Mouse (Mus musculus) intestine, postnatal 0 days (tissue): Measurements from ENCODE around the gene Pfkfb1. TPM values are rescaled to one million over a fixed set of nuclear protein-coding genes. Genes with fewer than 3 reads are reported as not detected.

Experiments used
- ATAC-seq: fragments of 200-750 bp; cut with Nextera tagmentation; 2 replicates; pipeline ENCODE4 v1.8.0; 2017; ENCODE audit warnings: mild to moderate bottlenecking, moderate TSS enrichment, moderate library complexity
- H3K27ac ChIP-seq: fragments of 300-500 bp; sonication (generic); 2 replicates; pipeline ENCODE4 v1.5.1; 2014; ENCODE audit warnings: mild to moderate bottlenecking, low read depth, low read length, moderate library complexity
- H3K27me3 ChIP-seq: fragments of 300-500 bp; sonication (generic); replicated peaks from 2 replicates; pipeline ENCODE4 v1.6.1; 2014; ENCODE audit warnings: low read length, mixed read lengths; ENCODE audit not compliant: control insufficient read depth, insufficient read depth
- H3K36me3 ChIP-seq: fragments of 300-500 bp; sonication (generic); 2 replicates; pipeline ENCODE4 v1.6.1; 2014; ENCODE audit warnings: mild to moderate bottlenecking, moderate library complexity; ENCODE audit not compliant: control insufficient read depth, insufficient read depth
- H3K4me1 ChIP-seq: fragments of 300-500 bp; sonication (generic); replicated peaks from 2 replicates; pipeline ENCODE4 v1.6.1; 2014; ENCODE audit warnings: antibody characterized with exemption, low read length, mixed read lengths; ENCODE audit not compliant: control insufficient read depth, insufficient read depth
- H3K4me2 ChIP-seq: fragments of 300-500 bp; sonication (generic); replicated peaks from 2 replicates; pipeline ENCODE4 v1.6.1; 2014; ENCODE audit warnings: low read depth, mild to moderate bottlenecking, moderate library complexity
- H3K4me3 ChIP-seq: fragments of 300-500 bp; sonication (generic); 2 replicates; pipeline ENCODE4 v1.5.1; 2014; ENCODE audit warnings: low read depth, low read length
- H3K9ac ChIP-seq: fragments of 300-500 bp; sonication (generic); 2 replicates; pipeline ENCODE4 v1.6.1; 2014; ENCODE audit warnings: mild to moderate bottlenecking, low read depth, low read length
- H3K9me3 ChIP-seq: fragments of 300-500 bp; sonication (generic); 2 replicates; pipeline ENCODE4 v1.6.1; 2016; ENCODE audit warnings: mixed run types; ENCODE audit not compliant: control insufficient read depth
- CTCF ChIP-seq: sonication (generic); IDR thresholded peaks from 2 replicates; pipeline ENCODE4 v1.5.1; 2016; ENCODE audit warnings: low read depth, mild to moderate bottlenecking, control low read depth, antibody characterized with exemption, moderate library complexity
- WGBS: fragments of 180-500 bp; shearing (Covaris S2); extraction: QIAGEN DNeasy Blood & Tissue Kit; methylation state at CpG from one replicate; pipeline ENCODE4 v1.1.7; 2014; 5-methylcytosine and 5-hydroxymethylcytosine counted together
- polyA plus RNA-seq: library from polyadenylated mRNA; unstranded; fragments of >200 nt; fragmentation: Nextera tagmentation; extraction: Ambion mirVana; gene quantifications from 2 replicates; pipeline ENCODE4 v1.2.1, GENCODE M21; 2015

Pfkfb1 gene
- polyA plus RNA-seq, 1 experiment from 2014 or later, result 2.7 TPM

DNA sequence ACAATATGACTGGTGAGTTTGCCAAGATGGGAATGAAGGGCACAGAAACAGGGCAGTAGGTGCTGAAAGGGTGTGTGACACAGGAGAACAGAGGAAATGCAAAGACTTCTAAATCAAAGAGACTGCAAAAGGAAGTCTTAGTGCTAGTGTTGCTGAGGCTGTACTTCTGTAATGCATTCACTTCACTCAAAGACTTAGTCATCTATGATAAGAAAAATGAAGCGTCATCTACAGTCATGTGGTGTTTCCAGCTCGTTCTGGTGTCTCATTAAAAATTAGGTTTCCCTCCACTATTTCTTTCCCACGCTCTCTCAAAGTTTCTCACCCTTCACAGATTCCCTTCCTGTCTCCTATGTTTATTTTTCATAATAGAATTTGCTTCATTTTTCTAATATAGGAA, 34.0 kb upstream of the Pfkfb1 start:
- Histone ChIP-seq H3K4me3 (no peak overlapping the region), H3K9me3 (no peaks in the 10 kb centered on the region), H3K36me3 (no peaks in the 10 kb centered on the region), H3K9ac (no peak overlapping the region), H3K27me3 (no peaks in the 10 kb centered on the region), H3K4me2 (no peak overlapping the region), H3K27ac (no peak overlapping the region), H3K4me1 (no peaks in the 10 kb centered on the region)
- ATAC-seq, result no peak
- no peak for TF ChIP-seq CTCF
- WGBS, result 75% methylated on average over 3 of the region's 3 CpGs

DNA sequence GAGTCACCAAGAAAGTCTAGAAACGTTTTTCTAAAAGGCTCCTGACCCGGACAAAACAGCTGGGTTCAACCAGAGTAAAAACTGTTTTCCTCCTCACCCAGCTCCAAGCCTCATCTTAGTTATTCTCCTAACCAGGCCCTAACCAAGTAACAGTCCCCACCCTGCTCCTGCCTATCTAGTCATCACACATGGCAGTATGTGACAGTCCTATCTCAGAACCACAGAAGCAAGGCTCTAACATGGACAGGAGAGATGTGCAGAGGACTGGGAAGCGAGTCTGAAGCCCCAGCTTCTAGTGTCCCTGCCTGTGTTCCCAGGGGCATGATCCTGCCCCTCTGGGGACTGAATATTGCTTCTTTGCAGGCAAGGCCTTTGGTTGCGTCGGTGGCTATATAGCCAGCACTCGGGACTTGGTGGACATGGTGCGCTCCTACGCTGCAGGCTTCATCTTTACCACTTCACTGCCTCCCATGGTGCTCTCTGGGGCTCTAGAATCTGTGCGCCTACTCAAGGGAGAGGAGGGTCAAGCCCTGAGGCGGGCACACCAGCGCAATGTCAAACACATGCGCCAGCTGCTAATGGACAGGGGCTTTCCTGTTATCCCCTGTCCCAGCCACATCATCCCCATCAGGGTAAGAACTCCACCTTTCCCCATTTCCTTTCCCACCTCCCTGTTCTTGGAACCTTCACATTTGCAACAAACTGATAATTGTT, 23.2 kb upstream of the Pfkfb1 start:
- H3K27me3 ChIP-seq, result no peaks in the 10 kb centered on the region
- no peak overlapping the region for H3K27ac ChIP-seq
- no peak for ATAC-seq
- WGBS, result 88% methylated on average over 12 of the region's 12 CpGs
- H3K9me3 ChIP-seq, result no peaks in the 10 kb centered on the region
- TF ChIP-seq CTCF, result no peak
- H3K4me3 ChIP-seq, result no peak overlapping the region
- no peak overlapping the region for H3K9ac ChIP-seq
- H3K4me2 ChIP-seq, result no peak overlapping the region
- no peaks in the 10 kb centered on the region for H3K4me1 ChIP-seq
- H3K36me3 ChIP-seq, result no peaks in the 10 kb centered on the region

GRCm38 (mm10) chrX:150581921-150582320, 6.1 kb upstream of the Pfkfb1 start:
- Histone ChIP-seq H3K4me3 (no peak overlapping the region), H3K36me3 (peaks cover 6% of the 10 kb centered on the region; the same call in 1 of the 2 replicates), H3K4me1 (no peaks in the 10 kb centered on the region), H3K9me3 (no peaks in the 10 kb centered on the region), H3K27ac (no peak overlapping the region), H3K9ac (no peak overlapping the region), H3K4me2 (no peak overlapping the region), H3K27me3 (no peaks in the 10 kb centered on the region)
- no peak for TF ChIP-seq CTCF
- ATAC-seq, result no peak

GRCm38 (mm10) chrX:150585116-150585515, 2.9 kb upstream of the Pfkfb1 start:
- H3K9ac ChIP-seq, result no peak overlapping the region
- H3K27me3 ChIP-seq, result no peaks in the 10 kb centered on the region
- no peak overlapping the region for H3K4me2 ChIP-seq
- no peak for ATAC-seq
- TF ChIP-seq CTCF, result no peak
- H3K9me3 ChIP-seq, result no peaks in the 10 kb centered on the region
- H3K27ac ChIP-seq, result no peak overlapping the region
- no peaks in the 10 kb centered on the region for H3K4me1 ChIP-seq
- peaks cover 6% of the 10 kb centered on the region; the same call in 1 of the 2 replicates for H3K36me3 ChIP-seq
- H3K4me3 ChIP-seq, result no peak overlapping the region
- WGBS, result 81% methylated on average over 8 of the region's 8 CpGs

DNA sequence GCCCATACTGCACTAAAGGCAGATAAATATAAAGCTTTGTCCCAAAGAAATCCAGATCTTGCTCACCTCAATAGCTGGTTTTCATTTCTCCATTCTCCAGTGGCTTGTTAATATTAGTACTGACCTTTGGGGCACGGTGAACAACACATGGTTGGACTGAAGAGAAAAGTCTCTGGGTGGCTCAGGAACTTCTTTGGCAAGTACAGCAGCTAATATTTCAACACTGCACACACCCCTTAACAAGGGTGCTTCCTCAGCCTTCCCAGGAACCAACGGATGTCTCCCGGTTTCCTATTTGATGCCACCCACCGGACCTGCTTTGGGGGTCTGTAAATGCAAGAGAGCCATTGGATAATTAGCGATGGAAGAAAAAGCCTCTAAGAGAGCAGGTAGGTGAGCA, 1.7 kb downstream of the Pfkfb1 start, which contains the start of gene Apex2:
Gene Apex2 (minus strand): TSS at position 173 of the 400 bp plus-strand sequence.
- 75% methylated on average over 5 of the region's 5 CpGs for WGBS
- H3K27ac ChIP-seq, result no peak within 1 kb of the TSS
- no peaks in the 10 kb centered on the region for H3K36me3 ChIP-seq
- peak within 1 kb of the TSS; percentile 66 for H3K4me2 ChIP-seq
- TF ChIP-seq CTCF, result no peak
- ATAC-seq, result no peak
- H3K9me3 ChIP-seq, result no peaks in the 10 kb centered on the region
- H3K4me1 ChIP-seq, result no peaks in the 10 kb centered on the region
- no peaks in the 10 kb centered on the region for H3K27me3 ChIP-seq
- H3K4me3 ChIP-seq, result no peak within 1 kb of the TSS
- no peak within 1 kb of the TSS for H3K9ac ChIP-seq

DNA sequence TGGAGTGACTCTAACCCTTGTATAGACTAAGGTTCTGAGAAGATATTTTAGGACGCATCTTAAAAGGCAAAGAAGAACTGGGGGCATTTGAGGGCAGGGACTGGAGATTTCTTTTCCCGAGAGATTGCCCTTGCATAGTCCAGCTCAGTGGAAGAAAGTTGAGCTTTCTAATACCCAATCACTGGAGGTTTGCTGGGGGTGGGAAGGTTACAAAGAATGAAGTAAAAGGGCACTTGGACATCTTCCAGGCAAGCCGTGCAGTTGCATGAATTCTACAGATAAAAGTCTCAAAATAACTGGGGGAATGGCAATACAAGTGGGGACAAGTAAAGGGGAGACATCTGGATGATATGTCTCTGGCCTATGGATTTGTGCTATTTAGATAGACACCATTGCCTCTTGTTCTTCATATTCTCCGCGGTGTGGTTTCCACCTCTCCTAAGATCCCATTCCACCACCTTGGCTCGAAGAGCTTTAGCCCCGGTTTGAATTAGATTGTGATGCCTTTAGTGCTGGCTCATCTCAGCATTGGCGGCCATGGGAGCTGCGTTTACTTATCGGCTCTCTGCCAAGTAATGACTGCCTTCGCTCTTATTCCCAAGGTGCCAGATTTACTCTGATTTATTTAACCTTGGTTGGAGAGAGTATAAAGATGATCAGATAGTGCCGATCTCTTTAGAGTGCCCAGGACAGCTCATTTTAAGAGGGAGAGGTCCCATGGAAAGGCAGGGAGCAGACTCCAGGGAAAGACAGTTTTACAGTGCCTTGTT, 5.4 kb downstream of the Pfkfb1 start:
- H3K27ac ChIP-seq, result no peak overlapping the region
- WGBS, result 80% methylated on average over 12 of the region's 12 CpGs
- no peak overlapping the region for H3K9ac ChIP-seq
- no peak overlapping the region for H3K4me2 ChIP-seq
- H3K9me3 ChIP-seq, result no peaks in the 10 kb centered on the region
- no peak overlapping the region for H3K4me3 ChIP-seq
- no peaks in the 10 kb centered on the region for H3K4me1 ChIP-seq
- H3K36me3 ChIP-seq, result no peaks in the 10 kb centered on the region
- no peak for TF ChIP-seq CTCF
- H3K27me3 ChIP-seq, result no peaks in the 10 kb centered on the region
- ATAC-seq, result no peak
